Mouse (Mus musculus) Patski (cell line): ENCODE results near the gene Tmem269. TPM values are rescaled to one million over a fixed set of nuclear protein-coding genes. Genes with fewer than 3 reads are reported as not detected.

Experiments
- ATAC-seq: fragments of 100-300 bp; one replicate; pipeline ENCODE4 v1.8.0; 2021
- CTCF ChIA-PET: fragments of 350-600 bp; sonication (Branson Sonifier 250); formaldehyde crosslinking; loops from one replicate; lab custom pipeline; 2022; ENCODE audit warnings: inconsistent platforms; lab: Charles Lee
- POLR2A ChIA-PET: fragments of 350-600 bp; sonication (Branson Sonifier 250); formaldehyde crosslinking; loops from one replicate; lab custom pipeline; 2022; ENCODE audit warnings: antibody characterized with exemption, inconsistent platforms; lab: Charles Lee
- DNase-seq: peaks from one replicate; pipeline ENCODE4 v3.0.0-alpha.2; 2011; ENCODE audit warnings: low read depth, low spot score
- H3K27me3 ChIP-seq: fragments of 371-371 bp; one replicate; pipeline ENCODE4 v1.5.1; 2021
- CTCF ChIP-seq: fragments of 100-300 bp; IDR thresholded peaks from one replicate; pipeline ENCODE4 v1.5.1; 2021
- in situ Hi-C: fragments of 300-500 bp; cut with MboI; formaldehyde crosslinking; loops from 3 replicates; pipeline ENCODE4 v1.11.1; 2018; ENCODE audit warnings: low pct_unique_long_range_greater_than_20kb, mixed read lengths
- polyA plus RNA-seq: library from polyadenylated mRNA; unstranded; gene quantifications from one replicate; pipeline ENCODE4 v1.2.3, GENCODE M21; 2021

Gene Tmem269
- polyA plus RNA-seq: not detected

GRCm38 (mm10) chr4:119218169-119218568 is at the start of gene Tmem269:
TSS of gene Tmem269 (minus strand) at chr4:119218217.
- TF ChIP-seq CTCF: no peak
- ATAC-seq (no peak), DNase-seq (no peak)
- ChIA-PET POLR2A (no interaction called here), CTCF (no interaction called here)
- in situ Hi-C loops: no loop called here
- H3K27me3 ChIP-seq: no peaks in the 10 kb centered on the region

GRCm38 (mm10) chr4:119266606-119267005 is 48.6 kb upstream of the Tmem269 start:
- ChIA-PET POLR2A (interaction anchor here (0.6 to 1.2 kb wide), 2 partner anchors 11 to 35 kb away, joined by 3 to 4 read pairs; no protein-coding TSS in a partner anchor), CTCF (interaction anchor here (1.4 kb wide), 1 partner anchor 19 kb away, joined by 5 read pairs; no protein-coding TSS in a partner anchor)
- DNase-seq: no peak
- no peak for TF ChIP-seq CTCF
- in situ Hi-C loops: no loop called here
- no peak for ATAC-seq
- no peaks in the 10 kb centered on the region for H3K27me3 ChIP-seq

GRCm38 (mm10) chr4:119263459-119263858 is 45.4 kb upstream of the Tmem269 start:
- in situ Hi-C loops: no loop called here
- CTCF ChIA-PET: interaction anchor here (1.4 to 1.5 kb wide), 2 partner anchors 12 to 20 kb away, joined by 3 to 5 read pairs; no protein-coding TSS in a partner anchor
- DNase-seq (no peak), ATAC-seq (no peak)
- H3K27me3 ChIP-seq: no peaks in the 10 kb centered on the region
- no peak for TF ChIP-seq CTCF
- POLR2A ChIA-PET: no interaction called here

- DNase-seq: no peak
- no peaks in the 10 kb centered on the region for H3K27me3 ChIP-seq
- TF ChIP-seq CTCF: no peak
- CTCF ChIA-PET: interaction anchor here (1.5 kb wide), 1 partner anchor 12 kb away, joined by 5 read pairs; no protein-coding TSS in a partner anchor
- ATAC-seq: no peak
- in situ Hi-C loops: no loop called here
- POLR2A ChIA-PET: interaction anchor here (0.7 kb wide), 1 partner anchor 113 kb away, joined by 3 read pairs; no protein-coding TSS in a partner anchor
These were observed 44.5 kb upstream of the Tmem269 start for GRCm38 (mm10) chr4:119262483-119262882.

GRCm38 (mm10) chr4:119261087-119261713 is 43.2 kb upstream of the Tmem269 start:
- DNase-seq (no peak), ATAC-seq (no peak)
- no peak for TF ChIP-seq CTCF
- CTCF ChIA-PET: no interaction called here
- H3K27me3 ChIP-seq: no peaks in the 10 kb centered on the region
- in situ Hi-C loops: no loop called here
- POLR2A ChIA-PET: no interaction called here

GRCm38 (mm10) chr4:119259344-119260254 is 41.6 kb upstream of the Tmem269 start:
- ATAC-seq (no peak), DNase-seq (no peak)
- no peak for TF ChIP-seq CTCF
- in situ Hi-C loops: no loop called here
- CTCF ChIA-PET: no interaction called here
- no peaks in the 10 kb centered on the region for H3K27me3 ChIP-seq
- POLR2A ChIA-PET: interaction anchor here (0.7 kb wide), 1 partner anchor 919 kb away, joined by 3 read pairs; no protein-coding TSS in a partner anchor

- ChIA-PET POLR2A (no interaction called here), CTCF (no interaction called here)
- TF ChIP-seq CTCF: no peak
- in situ Hi-C loops: no loop called here
- ATAC-seq (no peak), DNase-seq (no peak)
- no peaks in the 10 kb centered on the region for H3K27me3 ChIP-seq
These were observed 39.1 kb upstream of the Tmem269 start for GRCm38 (mm10) chr4:119257083-119257482.

- H3K27me3 ChIP-seq: no peaks in the 10 kb centered on the region
- in situ Hi-C loops: no loop called here
- ATAC-seq: peak; percentile 23
- no peak for TF ChIP-seq CTCF
- CTCF ChIA-PET: interaction anchor here (1.1 to 1.8 kb wide), 2 partner anchors 26 to 28 kb away, joined by 4 to 6 read pairs; no protein-coding TSS in a partner anchor
- POLR2A ChIA-PET: no interaction called here
- no peak for DNase-seq
These were observed 37.3 kb upstream of the Tmem269 start, which contains the start of gene Cldn19 for GRCm38 (mm10) chr4:119255351-119255750. TSS of gene Cldn19 (plus strand) at chr4:119255414.

- ChIA-PET CTCF (interaction anchor here (1.0 to 1.8 kb wide), 5 partner anchors 8 to 407 kb away, joined by 3 to 6 read pairs (median 3); no protein-coding TSS in a partner anchor), POLR2A (interaction anchor here (1.3 kb wide), 1 partner anchor 10 kb away, joined by 4 read pairs; no protein-coding TSS in a partner anchor)
- ATAC-seq (peak; percentile 32), DNase-seq (no peak)
- TF ChIP-seq CTCF: no peak
- in situ Hi-C loops: no loop called here
- H3K27me3 ChIP-seq: no peaks in the 10 kb centered on the region
These were observed 36.1 kb upstream of the Tmem269 start for GRCm38 (mm10) chr4:119254012-119254618.
